Mouse (Mus musculus): ENCODE results near the gene Zfp385c. TPM values are rescaled to one million over a fixed set of nuclear protein-coding genes. Genes with fewer than 3 reads are reported as not detected.

Gene Zfp385c
- polyA plus RNA-seq, 1 experiment: not detected

DNA sequence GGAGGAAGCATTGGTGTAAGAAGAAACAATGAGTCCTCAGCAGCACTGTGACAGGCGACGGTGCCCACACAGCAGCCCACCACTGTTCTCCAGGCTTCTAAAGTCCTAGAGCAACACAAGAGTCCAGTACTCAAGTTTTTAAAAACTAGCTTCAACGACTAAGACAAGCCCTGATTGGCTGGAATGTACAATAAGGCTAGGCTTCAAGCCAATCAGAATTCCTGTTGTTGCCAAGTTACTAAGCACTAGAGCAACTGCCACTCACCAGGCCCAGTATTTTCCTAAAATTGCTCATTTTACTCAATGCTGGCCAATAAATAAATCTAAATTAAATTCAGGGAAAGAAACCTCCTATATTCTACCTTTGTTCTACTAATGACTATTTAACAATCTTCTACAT, 79.0 kb downstream of the Zfp385c start:
- H3K4me1 ChIP-seq (ENCODE audit: control insufficient read depth, insufficient read depth, low read length): peaks cover 55% of the 10 kb centered on the region
- H3K4me3 ChIP-seq (ENCODE audit: insufficient read depth, low read length): no peak overlapping the region
- H3K27ac ChIP-seq (ENCODE audit: insufficient read depth, low read depth, low read length): no peak overlapping the region
- no peak for TF ChIP-seq POLR2A (IDR thresholded peaks at IDR 0.05; ENCODE audit: borderline replicate concordance, low read depth, low read length)
- TF ChIP-seq CTCF (IDR thresholded peaks at IDR 0.05; ENCODE audit: low read depth, low read length): no peak

DNA sequence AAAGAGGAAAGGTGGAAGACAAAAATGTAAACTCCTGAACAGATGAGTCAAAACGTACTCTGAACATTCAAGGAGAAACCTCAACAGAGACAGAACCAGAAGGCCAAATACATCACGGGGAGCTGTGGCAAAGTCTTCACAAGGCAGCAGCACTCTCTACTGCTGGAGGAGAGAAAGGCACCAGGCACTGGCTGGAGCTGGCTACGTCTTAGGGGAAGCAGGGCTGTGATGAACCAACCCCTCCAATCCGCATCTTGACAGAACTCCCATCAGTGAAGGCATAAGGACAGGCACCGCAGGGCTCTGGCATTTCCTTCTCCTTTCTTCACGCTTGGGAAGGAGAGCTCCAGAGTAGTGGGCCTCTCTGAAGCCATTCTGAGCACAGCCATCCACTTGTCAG, 80.6 kb downstream of the Zfp385c start:
- Histone ChIP-seq H3K27ac (ENCODE audit: insufficient read depth, low read depth, low read length) (peak overlapping the region; percentile 38), H3K4me3 (ENCODE audit: insufficient read depth, low read length) (no peak overlapping the region), H3K4me1 (ENCODE audit: control insufficient read depth, insufficient read depth, low read length) (peaks cover 59% of the 10 kb centered on the region)
- TF ChIP-seq CTCF (IDR thresholded peaks at IDR 0.05; ENCODE audit: low read depth, low read length) (no peak), POLR2A (IDR thresholded peaks at IDR 0.05; ENCODE audit: borderline replicate concordance, low read depth, low read length) (no peak)

DNA sequence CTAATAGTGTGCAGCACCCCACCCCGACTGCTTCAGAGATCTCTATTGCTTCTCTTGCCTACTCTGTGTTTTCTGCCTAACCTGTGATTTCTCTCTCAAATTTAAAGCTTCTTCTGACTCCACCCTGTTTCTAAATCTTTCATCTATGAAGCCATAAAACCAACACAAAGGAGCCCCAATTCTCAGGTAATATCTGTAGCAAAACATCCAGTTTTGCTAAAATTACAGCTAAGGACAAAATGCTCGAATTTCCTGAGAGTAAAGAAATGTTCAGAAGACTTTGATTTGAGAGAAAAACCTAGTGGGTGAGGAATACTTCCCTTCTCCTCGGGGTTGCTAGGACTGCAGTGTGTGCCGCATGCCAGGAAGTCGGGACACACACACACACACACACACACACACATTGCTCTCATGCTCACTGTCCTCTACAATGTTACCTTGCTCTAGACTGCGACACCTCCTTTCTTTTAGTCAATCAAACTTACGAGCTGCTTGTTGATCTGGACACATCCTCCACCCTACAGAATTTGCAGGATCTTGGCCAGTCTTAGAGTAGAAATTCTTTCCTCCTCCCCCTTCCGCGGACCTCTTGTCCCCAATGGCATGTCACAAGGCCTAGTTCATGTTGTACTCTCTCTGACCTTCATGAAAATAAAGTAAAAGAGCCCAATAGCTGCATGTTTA, 82.1 kb downstream of the Zfp385c start:
- Histone ChIP-seq H3K4me3 (ENCODE audit: insufficient read depth, low read length) (no peak overlapping the region), H3K27ac (ENCODE audit: insufficient read depth, low read depth, low read length) (peak overlapping the region; percentile 80)
- TF ChIP-seq CTCF (IDR thresholded peaks at IDR 0.05; ENCODE audit: low read depth, low read length): no peak
- TF ChIP-seq POLR2A (IDR thresholded peaks at IDR 0.05; ENCODE audit: borderline replicate concordance, low read depth, low read length): no peak

DNA sequence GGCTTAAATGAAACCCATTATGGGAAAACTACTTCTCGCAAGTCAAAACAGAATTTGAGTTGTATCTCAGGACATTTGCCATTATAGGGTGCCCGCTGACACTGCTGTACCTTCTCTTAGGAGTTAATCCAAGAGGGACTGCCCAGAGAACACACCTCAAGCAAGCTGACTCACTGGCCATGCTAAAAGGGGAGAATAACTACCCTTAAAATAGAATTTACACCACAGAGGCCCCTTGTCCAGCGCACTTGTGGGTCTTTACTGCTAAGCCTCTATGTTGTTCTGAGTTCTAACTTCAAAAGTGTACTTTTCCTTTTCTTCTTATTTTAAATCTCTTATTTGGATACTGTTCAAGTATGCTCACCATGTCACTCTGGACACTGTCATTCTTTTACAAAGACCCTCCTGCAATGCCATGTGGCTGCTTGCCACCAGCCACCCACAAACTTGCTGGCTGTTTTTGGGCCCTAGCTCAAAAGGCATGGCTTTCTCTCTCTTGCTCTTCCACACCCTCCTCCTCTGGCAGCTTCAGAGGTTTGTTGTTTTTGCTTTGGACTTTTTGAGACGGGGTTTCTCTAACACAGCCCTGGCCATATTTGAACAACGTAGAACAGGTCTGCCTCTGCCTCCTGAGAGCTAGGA, 82.8 kb downstream of the Zfp385c start:
- TF ChIP-seq POLR2A (IDR thresholded peaks at IDR 0.05; ENCODE audit: borderline replicate concordance, low read depth, low read length): no peak
- Histone ChIP-seq H3K27ac (ENCODE audit: insufficient read depth, low read depth, low read length) (peak overlapping the region; percentile 80), H3K4me3 (ENCODE audit: insufficient read depth, low read length) (no peak overlapping the region), H3K4me1 (ENCODE audit: control insufficient read depth, insufficient read depth, low read length) (peaks cover 55% of the 10 kb centered on the region)

More for the DNA sequence above, 82.1 kb downstream of the Zfp385c start:
- peaks cover 54% of the 10 kb centered on the region for H3K4me1 ChIP-seq (ENCODE audit: control insufficient read depth, insufficient read depth, low read length)

DNA sequence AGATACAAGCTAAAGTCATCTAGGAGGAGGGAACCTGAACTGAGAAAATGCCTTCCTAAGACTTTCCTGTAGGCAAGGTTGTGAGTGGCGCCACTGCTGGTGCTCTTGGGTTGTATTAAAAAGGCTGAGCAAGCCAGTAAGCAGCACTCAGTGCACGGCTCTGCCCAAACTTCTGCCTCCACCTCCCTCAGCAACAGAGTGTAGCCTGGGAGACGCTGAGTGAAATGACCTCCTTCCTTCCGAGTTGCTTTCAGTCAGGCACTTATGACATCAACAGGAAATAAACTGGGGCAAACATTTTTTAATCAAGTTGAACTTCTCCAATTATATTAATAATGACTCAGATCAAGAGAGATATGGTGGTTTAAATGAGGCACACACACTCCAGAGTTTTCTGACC, 83.5 kb downstream of the Zfp385c start:
- Histone ChIP-seq H3K4me1 (ENCODE audit: control insufficient read depth, insufficient read depth, low read length) (peaks cover 58% of the 10 kb centered on the region), H3K27ac (ENCODE audit: insufficient read depth, low read depth, low read length) (peak overlapping the region; percentile 80), H3K4me3 (ENCODE audit: insufficient read depth, low read length) (no peak overlapping the region)
- TF ChIP-seq CTCF (IDR thresholded peaks at IDR 0.05; ENCODE audit: low read depth, low read length): no peak

DNA sequence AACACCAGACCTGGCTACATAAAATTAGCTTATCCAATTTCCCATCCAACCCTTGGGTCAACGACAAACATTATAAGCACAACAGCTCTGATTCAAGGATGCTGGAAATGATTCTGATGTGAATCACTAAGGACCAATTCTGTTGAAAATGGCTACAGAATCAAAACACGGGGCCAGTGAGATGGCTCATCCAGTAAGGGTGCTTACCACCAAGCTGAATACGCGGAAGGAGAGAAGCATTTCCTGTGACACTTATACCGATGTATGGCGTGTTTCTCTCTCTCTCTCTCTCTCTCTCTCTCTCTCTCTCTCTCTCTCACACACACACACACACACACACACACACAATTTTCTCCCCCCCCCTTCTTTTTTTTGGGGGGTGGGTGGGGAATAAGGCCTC, 85.1 kb downstream of the Zfp385c start:
- peaks cover 46% of the 10 kb centered on the region for H3K4me1 ChIP-seq (ENCODE audit: control insufficient read depth, insufficient read depth, low read length)
- no peak overlapping the region for H3K4me3 ChIP-seq (ENCODE audit: insufficient read depth, low read length)
- no peak overlapping the region for H3K27ac ChIP-seq (ENCODE audit: insufficient read depth, low read depth, low read length)
- TF ChIP-seq CTCF (IDR thresholded peaks at IDR 0.05; ENCODE audit: low read depth, low read length) (no peak), POLR2A (IDR thresholded peaks at IDR 0.05; ENCODE audit: borderline replicate concordance, low read depth, low read length) (no peak)

DNA sequence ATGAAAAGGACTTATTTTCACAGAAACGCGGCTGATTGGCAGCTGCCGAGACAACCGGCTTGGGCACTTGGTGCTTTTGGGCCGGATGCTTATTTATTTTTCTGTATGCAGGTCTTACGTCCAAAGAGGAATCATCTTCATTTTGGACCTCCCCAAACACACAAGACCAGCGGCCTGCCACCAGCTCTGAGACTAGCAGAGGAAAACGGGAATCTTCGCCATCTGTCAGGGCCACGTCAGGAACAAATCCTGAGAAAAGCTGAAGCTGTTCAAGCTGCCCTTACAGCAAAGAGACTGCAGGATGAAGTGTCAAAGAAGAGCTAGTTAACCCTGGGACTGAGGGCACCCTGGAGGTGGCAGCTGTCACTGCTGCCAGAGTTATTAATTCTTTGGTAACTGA, 86.8 kb downstream of the Zfp385c start:
- TF ChIP-seq POLR2A (IDR thresholded peaks at IDR 0.05; ENCODE audit: borderline replicate concordance, low read depth, low read length) (no peak), CTCF (IDR thresholded peaks at IDR 0.05; ENCODE audit: low read depth, low read length) (no peak)
- Histone ChIP-seq H3K4me3 (ENCODE audit: insufficient read depth, low read length) (no peak overlapping the region), H3K4me1 (ENCODE audit: control insufficient read depth, insufficient read depth, low read length) (peaks cover 31% of the 10 kb centered on the region), H3K27ac (ENCODE audit: insufficient read depth, low read depth, low read length) (no peak overlapping the region)

DNA sequence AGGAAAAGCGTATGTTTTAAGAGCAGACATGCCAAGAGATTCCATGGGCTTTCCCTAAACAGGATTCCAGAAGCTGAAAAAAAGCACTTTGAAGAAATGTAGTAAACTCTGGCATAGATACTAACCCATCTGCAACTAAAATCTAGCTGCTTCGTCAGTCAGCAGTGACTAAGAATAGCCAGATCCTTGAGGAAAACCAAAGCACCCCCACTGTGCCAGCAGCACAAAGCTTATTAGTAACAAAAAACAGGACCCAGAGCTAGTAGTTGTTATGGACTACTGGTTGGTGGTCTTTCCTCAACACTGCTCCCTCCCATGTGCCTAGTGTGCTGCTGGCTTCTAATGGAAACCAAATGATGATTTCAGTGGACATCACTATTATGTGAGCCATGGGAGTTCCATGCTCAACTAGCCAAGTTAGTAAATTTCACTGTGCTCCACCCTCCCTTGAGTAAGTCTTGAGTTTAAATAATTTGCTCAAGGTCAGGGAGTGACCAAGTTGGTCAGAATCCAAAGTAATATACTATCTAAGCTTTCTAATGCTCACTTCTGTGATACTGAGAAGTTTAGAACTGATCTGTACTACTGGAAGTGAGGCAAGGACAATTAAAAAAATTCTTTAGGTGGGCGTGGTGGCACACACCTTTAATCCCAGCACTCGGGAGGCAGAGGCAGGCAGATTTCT, 87.8 kb downstream of the Zfp385c start:
- Histone ChIP-seq H3K27ac (ENCODE audit: insufficient read depth, low read depth, low read length) (no peak overlapping the region), H3K4me1 (ENCODE audit: control insufficient read depth, insufficient read depth, low read length) (peaks cover 22% of the 10 kb centered on the region), H3K4me3 (ENCODE audit: insufficient read depth, low read length) (no peak overlapping the region)
- TF ChIP-seq POLR2A (IDR thresholded peaks at IDR 0.05; ENCODE audit: borderline replicate concordance, low read depth, low read length): no peak
- no peak for TF ChIP-seq CTCF (IDR thresholded peaks at IDR 0.05; ENCODE audit: low read depth, low read length)

DNA sequence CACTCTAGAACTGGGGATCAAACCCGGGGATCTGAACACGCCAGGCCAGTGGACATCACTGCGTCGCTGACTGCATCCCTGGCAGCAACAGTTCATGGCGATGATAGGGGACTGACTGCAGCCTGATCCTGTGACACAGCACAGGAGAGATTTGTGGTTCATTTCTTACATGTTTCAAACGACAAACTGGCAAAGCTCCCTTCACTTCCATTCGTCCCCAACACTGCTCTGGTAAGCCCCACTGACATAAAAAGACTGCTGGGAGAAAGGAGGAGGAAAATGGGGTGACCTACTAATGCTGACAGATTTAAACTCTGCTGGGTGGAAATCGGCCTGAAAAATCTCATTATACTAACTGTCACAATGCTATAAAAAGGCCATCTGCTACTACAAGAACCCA, 88.4 kb downstream of the Zfp385c start:
- Histone ChIP-seq H3K27ac (ENCODE audit: insufficient read depth, low read depth, low read length) (no peak overlapping the region), H3K4me1 (ENCODE audit: control insufficient read depth, insufficient read depth, low read length) (peaks cover 17% of the 10 kb centered on the region), H3K4me3 (ENCODE audit: insufficient read depth, low read length) (no peak overlapping the region)
- TF ChIP-seq CTCF (IDR thresholded peaks at IDR 0.05; ENCODE audit: low read depth, low read length) (no peak), POLR2A (IDR thresholded peaks at IDR 0.05; ENCODE audit: borderline replicate concordance, low read depth, low read length) (no peak)

DNA sequence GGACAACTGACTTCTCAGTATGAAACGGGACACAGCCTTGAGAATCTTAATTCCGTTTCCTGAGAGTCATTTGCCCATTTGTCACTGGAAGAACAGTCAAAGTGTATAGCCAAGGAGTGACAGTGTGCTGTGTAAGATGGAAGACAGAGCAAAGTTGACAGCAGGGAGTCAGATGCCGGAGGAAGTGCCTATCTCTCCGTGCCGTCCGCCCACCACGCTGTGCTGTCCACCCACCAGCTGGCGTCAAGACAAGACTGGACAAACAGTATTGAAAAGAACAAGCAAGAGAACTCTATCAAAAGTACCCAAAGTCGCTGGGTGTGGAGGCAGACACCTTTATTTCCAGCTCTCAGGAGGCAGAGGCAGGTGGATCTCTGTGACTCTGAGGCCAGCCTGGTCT, 89.1 kb downstream of the Zfp385c start:
- no peak for TF ChIP-seq POLR2A (IDR thresholded peaks at IDR 0.05; ENCODE audit: borderline replicate concordance, low read depth, low read length)
- no peak for TF ChIP-seq CTCF (IDR thresholded peaks at IDR 0.05; ENCODE audit: low read depth, low read length)
- Histone ChIP-seq H3K4me3 (ENCODE audit: insufficient read depth, low read length) (no peak overlapping the region), H3K27ac (ENCODE audit: insufficient read depth, low read depth, low read length) (no peak overlapping the region), H3K4me1 (ENCODE audit: control insufficient read depth, insufficient read depth, low read length) (peaks cover 11% of the 10 kb centered on the region)
